ENCODE assay signal across 8 mouse cellular contexts in the genomic region with DNA sequence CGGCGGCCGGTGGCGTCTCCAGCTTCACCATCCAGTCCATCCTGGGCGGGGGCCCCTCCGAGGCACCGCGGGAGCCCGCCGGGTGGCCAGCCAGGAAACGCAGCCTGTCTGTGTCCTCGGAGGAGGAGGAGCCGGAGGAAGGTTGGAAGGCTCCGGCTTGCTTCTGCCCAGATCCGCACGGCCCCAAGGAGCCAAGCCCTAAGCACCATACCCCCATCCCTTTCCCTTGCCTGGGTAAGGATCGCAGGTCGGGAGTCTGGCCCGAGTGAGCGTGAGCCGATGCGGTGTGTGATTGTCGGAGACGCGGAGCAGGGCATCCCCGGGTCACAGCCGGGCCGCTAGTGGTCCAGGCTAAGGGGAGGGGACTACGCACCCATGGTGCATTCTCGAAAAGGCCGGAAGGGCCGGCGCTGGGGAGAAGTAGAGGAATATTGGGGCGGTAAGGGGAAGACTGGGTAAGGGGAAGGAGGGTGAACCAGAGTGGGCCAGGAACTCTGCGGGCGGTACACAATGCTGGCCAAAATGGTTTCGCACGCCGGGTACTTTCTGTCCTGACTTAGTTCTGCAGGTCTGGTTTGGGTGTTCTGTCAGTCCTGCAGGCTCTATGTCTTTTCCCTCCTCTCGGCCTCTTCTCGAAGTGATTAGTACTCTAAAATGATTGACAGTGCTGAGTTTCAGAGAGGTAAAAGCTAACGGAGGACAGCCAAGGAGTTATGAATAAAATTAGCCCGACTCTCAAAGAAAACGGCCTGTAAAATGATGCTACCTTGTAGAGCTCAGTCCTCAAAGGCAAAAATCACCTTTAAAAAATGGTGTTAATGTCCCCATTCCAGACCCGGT. TPM values are rescaled to one million over a fixed set of nuclear protein-coding genes. Genes with fewer than 3 reads are reported as not detected.
DNase-seq lines count a peak whose midpoint lies in the region; ATAC-seq lines count a peak whose summit lies in the region.

No protein-coding gene starts in this region.

- peak; percentile 36; the same call in 1 of the 2 replicates for ATAC-seq in hindbrain, embryonic 11.5 days (ENCODE audit: low FRiP score)

- peak overlapping the region; percentile 66 for H3K4me2 ChIP-seq in hindbrain, embryonic 11.5 days (replicated peaks; ENCODE audit: low read depth, low read length)

- H3K36me3 ChIP-seq in hindbrain, embryonic 11.5 days (ENCODE audit: control insufficient read depth, insufficient read depth, low read length) = no peaks in the 10 kb centered on the region
- H3K36me3 ChIP-seq in midbrain, embryonic 10.5 days = no peaks in the 10 kb centered on the region

- H3K9me3 ChIP-seq in hindbrain, embryonic 11.5 days (ENCODE audit: control insufficient read depth, low read length) = no peaks in the 10 kb centered on the region
- no peaks in the 10 kb centered on the region for H3K9me3 ChIP-seq in midbrain, embryonic 10.5 days (replicated peaks)

- WGBS in hindbrain, embryonic 11.5 days = under 1% methylated on average over 45 of the region's 45 CpGs
- WGBS in midbrain, embryonic 10.5 days = under 1% methylated on average over 45 of the region's 45 CpGs

- peak overlapping the region; percentile 38; the same call in 1 of the 2 replicates for H3K9ac ChIP-seq in hindbrain, embryonic 11.5 days (ENCODE audit: low read depth, low read length)

- H3K4me1 ChIP-seq in hindbrain, embryonic 11.5 days (replicated peaks; ENCODE audit: control insufficient read depth, insufficient read depth, low read length) = peaks cover 14% of the 10 kb centered on the region; the same call in 1 of the 2 replicates
- peaks cover 49% of the 10 kb centered on the region for H3K4me1 ChIP-seq in midbrain, embryonic 10.5 days

- H3K27ac ChIP-seq in hindbrain, embryonic 11.5 days (ENCODE audit: low read depth, low read length) = peak overlapping the region; percentile 54; the same call in 1 of the 2 replicates
- H3K27ac ChIP-seq in midbrain, embryonic 10.5 days (replicated peaks) = peak overlapping the region; percentile 46

- peaks cover 90% of the 10 kb centered on the region for H3K27me3 ChIP-seq in hindbrain, embryonic 11.5 days (ENCODE audit: control insufficient read depth, insufficient read depth, low read length)
- H3K27me3 ChIP-seq in midbrain, embryonic 10.5 days (ENCODE audit: low read depth, poor library complexity, severe bottlenecking) = peaks cover 100% of the 10 kb centered on the region

- peak overlapping the region; percentile 37 for H3K4me3 ChIP-seq in hindbrain, embryonic 11.5 days (ENCODE audit: low read depth, low read length)
- H3K4me3 ChIP-seq in midbrain, embryonic 10.5 days = peak overlapping the region; percentile 59

- DNase-seq in kidney, adult 18-20 months = peak; percentile 16
- no peak for DNase-seq in kidney, postnatal 14 days
- DNase-seq in R1 (ENCODE audit: low read depth, low spot score) = peak; percentile 51
- DNase-seq in hindbrain, embryonic 11.5 days (ENCODE audit: low spot score) = peak; percentile 68
- DNase-seq in midbrain, embryonic 10.5 days (ENCODE audit: low spot score) = peak; percentile 68
- DNase-seq in urinary bladder, postnatal 25 days (ENCODE audit: low spot score) = no peak
- no peak for DNase-seq in left cerebral cortex, adult 11 months (ENCODE audit: low spot score)
- DNase-seq in adipocyte (ENCODE audit: low spot score) = no peak

RNA-seq across cellular contexts. Expression of a gene that starts 5.5 kb away (rescaled TPM):
- 271 and 278 TPM in 2 replicates for polyA plus RNA-seq in hindbrain, embryonic 11.5 days (2014; fragmentation: Nextera tagmentation; extraction: Ambion mirVana)
- 323 and 340 TPM in 2 replicates for polyA plus RNA-seq in midbrain, embryonic 10.5 days (2016; fragmentation: Nextera tagmentation; extraction: Ambion mirVana)

RNA-seq across cellular contexts. Expression of a gene that starts 6.0 kb away (rescaled TPM):
- polyA plus RNA-seq in hindbrain, embryonic 11.5 days (2014; fragmentation: Nextera tagmentation; extraction: Ambion mirVana) = 2.7 and 3.5 TPM in 2 replicates
- polyA plus RNA-seq in midbrain, embryonic 10.5 days (2016; fragmentation: Nextera tagmentation; extraction: Ambion mirVana) = 0.07 TPM in 2 replicates

RNA-seq across cellular contexts. Expression of a gene that starts 11.9 kb away (rescaled TPM):
- polyA plus RNA-seq in hindbrain, embryonic 11.5 days (2014; fragmentation: Nextera tagmentation; extraction: Ambion mirVana) = 0.57 and 1.2 TPM in 2 replicates
- polyA plus RNA-seq in midbrain, embryonic 10.5 days (2016; fragmentation: Nextera tagmentation; extraction: Ambion mirVana) = not detected in 2 replicates

Comparison
In these comparisons a context has a peak if more than half of its experiments do, and no peak if none do; other contexts are left out.
1. DNase-seq: peak in kidney, adult 18-20 months (single experiment), R1 (single experiment), hindbrain, embryonic 11.5 days (single experiment) and midbrain, embryonic 10.5 days (single experiment); none in kidney, postnatal 14 days (single experiment), urinary bladder, postnatal 25 days (single experiment), left cerebral cortex, adult 11 months (single experiment) and adipocyte (single experiment).